Mouse (Mus musculus) C3H10T1/2 (cell line): Measurements from ENCODE around the gene Mast4. TPM values are rescaled to one million over a fixed set of nuclear protein-coding genes. Genes with fewer than 3 reads are reported as not detected.

Experiments
- polyA plus RNA-seq, 2 experiments: library from polyadenylated mRNA; unstranded; fragments of >200 nt; fragmentation: generic; extraction: Trizol; gene quantifications; one replicate each; pipeline ENCODE4 v1.2.1; 2012; ENCODE audit warnings: missing spikeins in 2 of 2

Gene Mast4
- 10 to 100 TPM in 1 of 2 experiments, 1 to 10 TPM in 1; 3.0 to 11.3 TPM for polyA plus RNA-seq

GRCm38 (mm10) chr13:103334392-103334686 is at the start of gene Mast4:
Mast4 (minus strand) TSS chr13:103334497.

GRCm38 (mm10) chr13:102693341-102693801 is 640.9 kb downstream of the Mast4 start, which contains the start of gene Cd180:
Cd180 (plus strand) TSS chr13:102693558.

